Mouse (Mus musculus) left cerebral cortex, postnatal 10 days (tissue): ENCODE measurements around the gene Dpm3. TPM values are rescaled to one million over a fixed set of nuclear protein-coding genes. Genes with fewer than 3 reads are reported as not detected.

Source experiments
- DNase-seq, 2 experiments: peaks; one replicate each; pipeline ENCODE4 v3.0.0; 2021 to 2022; ENCODE audit warnings: low spot score in 2 of 2, mixed read lengths in 1 of 2; ENCODE audit errors: extremely low spot score in 1 of 2
- intact Hi-C: fragments of 180-260 bp; cut with DNase I; formaldehyde crosslinking; loops from one replicate; pipeline ENCODE4 v1.15.1; 2025
- total RNA-seq, 2 experiments: library from RNA; stranded (reverse); gene quantifications; 2 replicates each; pipeline ENCODE4 v1.2.3; 2021

Dpm3 gene
- total RNA-seq, 2 experiments from 2014 or later = 47.1 to 51.1 TPM

GRCm38 (mm10) chr3:89281579-89282290 lies 22.6 kb downstream of the Dpm3 start:
- intact Hi-C loops = loop anchor here (5.0 kb wide), 1 partner anchor 34 kb away; the partner anchor contains the start of genes Krtcap2 and Trim46
- DNase-seq = peak; percentile 76 to 86

DNA sequence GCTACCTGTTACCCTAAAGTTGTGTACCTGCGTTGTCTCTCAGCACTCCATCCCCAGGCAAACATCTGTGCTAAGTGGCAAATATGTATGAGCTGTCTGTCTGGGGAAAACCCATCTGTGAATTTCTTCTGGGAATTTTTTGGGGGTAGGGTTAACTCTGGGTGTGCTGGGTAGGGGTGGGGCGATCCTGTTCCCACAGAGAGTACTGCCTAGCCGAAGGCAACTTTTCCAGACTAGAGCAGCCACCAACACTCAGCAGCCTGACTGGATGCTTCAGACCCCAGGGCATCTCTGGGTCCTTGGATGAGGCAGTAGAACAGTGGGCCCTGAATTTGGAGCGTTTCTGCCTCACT lies 23.1 kb downstream of the Dpm3 start:
- intact Hi-C loops = loop anchor here (5.0 kb wide), 1 partner anchor 35 kb away; the partner anchor contains the start of genes Krtcap2 and Trim46
- no peak for DNase-seq

GRCm38 (mm10) chr3:89284261-89284660 lies 25.1 kb downstream of the Dpm3 start:
- intact Hi-C loops = loop anchor here (5.0 kb wide), 1 partner anchor 37 kb away; the partner anchor contains the start of genes Krtcap2 and Trim46
- no peak for DNase-seq

DNA sequence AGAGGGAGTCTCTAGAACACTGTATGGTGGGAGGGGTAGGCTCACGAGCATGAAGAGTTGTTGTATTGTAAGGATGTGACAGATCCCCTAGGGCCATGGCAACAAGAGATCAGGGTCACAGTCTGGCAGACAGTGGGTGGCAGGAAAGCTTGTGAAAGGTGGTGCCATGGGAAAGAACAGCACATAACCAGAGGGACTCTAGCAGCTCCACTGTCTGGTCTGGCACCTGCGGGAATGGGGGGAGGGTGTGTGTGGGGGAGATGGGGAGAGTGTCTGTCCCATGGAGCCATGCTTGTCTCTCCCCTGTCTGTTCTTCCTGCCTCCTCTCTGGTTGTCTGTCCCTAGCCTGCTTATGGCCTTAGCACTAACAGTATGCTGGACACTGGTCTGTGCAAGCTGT lies 26.4 kb downstream of the Dpm3 start:
- intact Hi-C loops = no loop called here
- DNase-seq = no peak

- intact Hi-C loops = no loop called here
- DNase-seq = no peak
Measured at GRCm38 (mm10) chr3:89287286-89287685, 28.1 kb downstream of the Dpm3 start.

DNA sequence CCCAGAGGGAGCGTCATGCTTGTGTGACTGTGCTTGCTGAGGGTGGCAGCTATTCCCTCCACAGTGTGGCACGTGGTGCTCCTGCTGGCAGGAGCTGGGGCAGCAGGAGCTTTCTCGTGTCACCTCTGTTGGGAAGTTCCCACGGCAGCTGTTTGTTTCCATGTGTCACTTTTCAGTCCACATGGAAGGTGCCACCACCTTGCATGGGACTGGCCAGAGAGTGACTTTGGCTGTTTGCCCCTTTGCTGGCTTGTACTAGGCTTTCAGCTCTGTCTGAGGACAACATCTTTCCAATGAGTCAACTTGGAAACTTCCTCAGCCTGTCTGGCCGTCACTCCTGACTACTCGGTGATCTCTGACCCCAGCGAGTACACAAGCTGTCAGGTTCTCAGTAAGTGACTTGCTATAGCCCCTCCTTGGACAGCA lies 29.4 kb downstream of the Dpm3 start:
- intact Hi-C loops = no loop called here
- DNase-seq = no peak

DNA sequence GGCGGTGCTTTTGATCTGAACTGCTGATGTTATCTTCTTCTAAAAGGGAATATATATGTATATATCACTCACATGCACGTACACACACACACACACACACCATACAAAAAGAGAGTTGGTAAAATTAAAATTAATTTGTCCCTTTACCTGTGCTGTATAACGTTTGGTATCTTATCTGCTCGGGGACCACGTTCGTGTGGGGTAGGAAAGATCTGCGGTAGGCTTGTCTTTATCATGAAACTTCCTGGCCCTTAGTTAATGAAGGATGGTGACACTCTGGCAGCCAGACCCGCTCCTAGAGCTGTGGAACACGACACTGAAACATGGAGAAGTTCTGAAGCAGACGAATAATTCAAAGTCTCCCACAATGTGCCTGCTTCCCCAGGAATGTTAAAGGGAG lies 32.7 kb downstream of the Dpm3 start:
- no peak for DNase-seq
- intact Hi-C loops = no loop called here

GRCm38 (mm10) chr3:89292303-89292702 lies 33.1 kb downstream of the Dpm3 start:
- intact Hi-C loops = no loop called here
- no peak for DNase-seq

DNA sequence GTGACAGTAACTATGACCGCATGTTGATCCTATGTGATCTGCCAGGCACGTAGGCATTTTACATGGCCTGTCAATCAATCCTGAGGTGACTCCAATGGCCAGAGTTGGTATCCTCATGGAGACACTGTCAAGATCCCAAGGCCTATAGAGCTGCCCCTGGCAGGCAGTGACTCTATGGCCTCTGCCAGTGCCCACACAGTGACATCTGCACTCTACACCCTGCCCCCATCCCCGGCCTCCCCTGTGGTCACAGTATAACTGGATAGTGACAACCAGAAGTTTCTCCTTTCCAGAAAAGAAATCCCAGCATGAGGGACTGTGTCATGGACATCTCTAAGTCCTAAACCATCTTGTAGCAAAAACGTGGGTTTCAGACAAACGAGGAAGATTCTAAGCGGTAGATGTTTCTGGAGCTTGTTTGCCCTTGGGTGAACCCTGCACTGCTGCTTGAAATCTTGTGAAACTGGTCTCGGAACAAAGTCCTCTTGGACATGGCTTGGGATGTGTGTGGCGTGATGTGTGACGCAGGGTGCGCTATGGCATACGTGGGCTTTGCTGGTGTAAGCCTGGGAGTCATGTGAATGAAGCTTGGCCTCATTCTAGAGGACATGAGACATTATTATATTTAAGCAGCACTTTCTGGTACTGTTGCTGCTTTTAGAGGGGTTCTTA lies 34.2 kb downstream of the Dpm3 start:
- no peak for DNase-seq
- intact Hi-C loops = no loop called here

- no peak for DNase-seq
- intact Hi-C loops = no loop called here
Measured at GRCm38 (mm10) chr3:89294195-89294594, 35.0 kb downstream of the Dpm3 start.

- no peak for DNase-seq
- intact Hi-C loops = loop anchor here (5.0 kb wide), 1 partner anchor 43 kb away; no protein-coding TSS in a partner anchor
Measured at GRCm38 (mm10) chr3:89295685-89296230, 36.6 kb downstream of the Dpm3 start.

DNA sequence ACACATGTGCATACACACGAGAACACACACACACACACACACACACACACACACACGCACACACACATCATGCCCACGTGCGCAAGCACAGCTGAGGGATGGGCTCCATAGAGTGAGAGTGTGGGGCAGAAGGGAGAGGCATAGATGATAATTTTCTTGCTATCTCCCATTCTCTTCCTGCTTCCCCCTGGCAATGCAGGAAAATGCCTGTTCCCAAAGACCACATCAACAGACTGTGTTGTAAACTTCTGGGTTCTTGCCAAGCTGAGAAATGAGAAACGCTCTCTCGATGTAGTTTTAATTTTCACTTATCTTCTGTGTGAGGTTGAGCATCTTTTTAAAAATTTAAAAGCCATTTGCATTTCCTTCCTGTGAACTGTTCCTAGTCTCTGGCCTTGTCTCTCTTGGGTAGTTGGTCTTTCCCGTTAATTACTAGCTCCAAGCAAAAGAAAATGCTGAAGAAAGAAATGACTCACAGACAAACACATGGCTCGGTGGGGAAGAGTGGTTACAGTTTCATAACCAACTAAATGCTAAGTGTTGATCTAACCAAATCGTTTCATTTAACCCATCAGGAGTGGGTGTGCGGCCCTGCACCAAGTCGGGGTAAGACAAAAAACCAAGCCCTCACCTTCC lies 37.7 kb downstream of the Dpm3 start:
- no peak for DNase-seq
- intact Hi-C loops = loop anchor here (5.0 kb wide), 1 partner anchor 45 kb away; no protein-coding TSS in a partner anchor

DNA sequence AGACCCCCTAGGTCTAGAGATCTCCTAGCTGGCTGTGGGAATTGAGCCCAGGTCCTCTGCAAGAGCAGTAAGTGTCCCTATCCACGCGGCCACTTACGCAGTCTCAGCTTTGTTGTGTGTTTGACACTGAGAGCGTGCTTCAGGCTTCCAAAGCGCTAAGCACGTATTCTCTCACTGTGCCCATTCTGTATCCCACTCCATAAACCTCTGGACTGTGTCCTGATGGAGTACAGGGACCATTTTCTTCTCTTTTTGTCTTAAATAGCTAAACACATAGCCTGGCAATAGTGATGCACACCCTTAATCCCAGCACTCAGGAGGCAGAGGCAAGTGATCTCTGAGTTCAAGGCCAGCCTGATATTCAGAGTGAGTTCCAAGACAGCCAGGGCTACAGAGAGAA lies 39.8 kb downstream of the Dpm3 start:
- intact Hi-C loops = loop anchor here (5.0 kb wide), 1 partner anchor 47 kb away; no protein-coding TSS in a partner anchor

GRCm38 (mm10) chr3:89299499-89299898 lies 40.3 kb downstream of the Dpm3 start:
- peak in 1 of 2 experiments; percentile 49 for DNase-seq
- intact Hi-C loops = loop anchor here (5.0 kb wide), 1 partner anchor 47 kb away; no protein-coding TSS in a partner anchor

More for the DNA sequence above, 39.8 kb downstream of the Dpm3 start:
- DNase-seq = no peak

DNA sequence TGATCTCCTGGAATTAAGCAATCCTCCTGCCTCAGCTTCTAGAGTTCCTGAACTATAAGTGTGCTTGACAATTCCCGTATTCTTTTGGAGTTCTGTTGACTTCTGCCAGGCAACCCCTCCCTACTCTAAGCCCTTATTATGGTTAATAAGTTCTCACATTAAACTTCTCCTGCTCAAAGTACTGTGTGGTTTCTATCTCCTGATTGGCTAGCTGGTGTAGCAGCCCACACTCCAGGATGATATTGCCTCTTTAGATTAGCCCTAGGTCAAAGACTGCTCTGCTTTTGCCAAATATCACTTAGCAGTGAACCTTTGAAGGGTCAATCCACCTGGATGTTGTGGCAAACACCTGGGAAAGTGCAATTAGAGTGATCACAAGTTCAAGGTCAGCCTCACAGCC lies 40.9 kb downstream of the Dpm3 start:
- intact Hi-C loops = no loop called here
- no peak for DNase-seq

GRCm38 (mm10) chr3:89300514-89300913 lies 41.4 kb downstream of the Dpm3 start:
- DNase-seq = no peak
- intact Hi-C loops = no loop called here

- intact Hi-C loops = no loop called here
- no peak for DNase-seq
Measured at GRCm38 (mm10) chr3:89304440-89304839, 45.3 kb downstream of the Dpm3 start.

GRCm38 (mm10) chr3:89305105-89305504 lies 45.9 kb downstream of the Dpm3 start:
- DNase-seq = no peak
- intact Hi-C loops = no loop called here

- DNase-seq = no peak
- intact Hi-C loops = no loop called here
Measured at GRCm38 (mm10) chr3:89305551-89306325, 46.6 kb downstream of the Dpm3 start.
